Mouse (Mus musculus): Measurements from ENCODE around the gene Rab25. TPM values are rescaled to one million over a fixed set of nuclear protein-coding genes. Genes with fewer than 3 reads are reported as not detected.

Rab25 gene
- polyA plus RNA-seq, 1 experiment from 2014 or later = 22.1 TPM

DNA sequence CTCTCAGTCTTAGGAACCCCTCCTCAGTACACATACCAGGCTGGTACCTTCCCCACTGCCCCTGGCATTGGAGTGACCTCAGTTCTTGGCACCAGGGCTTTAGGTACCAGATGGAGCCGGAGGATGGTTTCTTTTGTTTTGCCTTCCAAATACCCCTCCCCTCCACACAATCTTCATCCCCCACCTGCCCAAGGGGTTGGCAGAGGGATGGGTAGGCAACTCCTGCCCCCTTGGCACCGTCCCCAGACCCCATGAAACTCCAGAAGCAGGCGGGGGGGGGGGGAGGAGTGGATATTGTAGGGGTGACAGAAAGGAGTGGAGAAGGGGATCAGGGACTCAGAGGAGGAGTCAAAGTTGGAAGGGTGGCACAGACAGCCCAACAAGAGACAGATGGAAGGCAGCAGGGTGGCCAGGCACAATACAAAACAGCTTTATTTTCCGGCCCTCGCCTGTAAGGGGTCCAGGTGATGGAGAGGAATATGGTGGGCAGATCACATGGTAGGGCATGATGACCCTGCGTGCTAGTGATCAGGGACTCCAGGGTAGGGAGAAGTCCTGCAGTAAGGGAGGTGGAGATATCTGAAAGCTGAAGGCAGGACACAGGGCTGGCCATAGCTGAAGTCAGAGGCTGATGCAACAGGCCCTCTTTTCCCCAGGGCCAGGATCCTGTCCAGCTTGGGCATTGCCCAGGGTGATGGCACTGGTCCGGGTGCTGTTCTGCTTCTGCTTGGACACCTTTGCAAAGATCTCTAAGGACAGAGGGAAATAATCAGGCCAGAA is 6.3 kb downstream of the Rab25 start:
- ATAC-seq (ENCODE audit: insufficient read depth) = no peak
- Histone ChIP-seq H3K9me3 (ENCODE audit: low read depth, low read length) (no peaks in the 10 kb centered on the region), H3K4me3 (ENCODE audit: low read depth, low read length) (no peak overlapping the region), H3K4me2 (no peak overlapping the region), H3K27me3 (ENCODE audit: insufficient read depth, low read length) (no peaks in the 10 kb centered on the region), H3K9ac (no peak overlapping the region), H3K36me3 (ENCODE audit: insufficient read depth) (peaks cover 48% of the 10 kb centered on the region), H3K4me1 (ENCODE audit: insufficient read depth) (peaks cover 5% of the 10 kb centered on the region), H3K27ac (ENCODE audit: low read depth) (no peak overlapping the region)
- no peak for DNase-seq
- no peak for TF ChIP-seq CTCF (IDR thresholded peaks at IDR 0.05; ENCODE audit: low read depth)
- 63% methylated on average over 7 of the region's 7 CpGs for WGBS

DNA sequence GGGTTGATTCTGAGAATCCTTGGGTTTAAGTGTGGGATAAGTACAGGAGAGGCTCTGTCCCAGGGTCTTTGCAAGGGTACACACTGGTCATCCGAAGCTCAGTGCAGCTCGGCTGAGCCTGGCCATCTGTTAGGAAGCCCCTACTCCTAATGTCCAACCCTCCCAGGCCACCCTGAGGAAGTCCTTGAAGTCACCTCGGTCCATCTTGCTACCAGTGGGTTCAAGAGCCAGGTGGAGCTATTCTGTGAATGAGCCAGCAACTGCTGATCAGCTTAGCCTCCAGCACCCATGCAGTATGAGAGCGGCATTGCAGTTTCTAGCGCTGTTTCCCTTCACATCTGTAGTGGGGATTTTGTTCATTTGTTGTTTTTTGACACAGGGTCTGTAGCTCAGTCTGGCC is 8.0 kb downstream of the Rab25 start:
- WGBS = 57% methylated on average over 5 of the region's 5 CpGs
- H3K9ac ChIP-seq = no peak overlapping the region
- H3K4me3 ChIP-seq (ENCODE audit: low read depth, low read length) = no peak overlapping the region
- H3K4me2 ChIP-seq = no peak overlapping the region
- no peaks in the 10 kb centered on the region for H3K27me3 ChIP-seq (ENCODE audit: insufficient read depth, low read length)
- H3K36me3 ChIP-seq (ENCODE audit: insufficient read depth) = peaks cover 65% of the 10 kb centered on the region
- peaks cover 22% of the 10 kb centered on the region for H3K4me1 ChIP-seq (ENCODE audit: insufficient read depth)
- no peak overlapping the region for H3K27ac ChIP-seq (ENCODE audit: low read depth)
- no peaks in the 10 kb centered on the region for H3K9me3 ChIP-seq (ENCODE audit: low read depth, low read length)
- no peak for DNase-seq
- ATAC-seq (ENCODE audit: insufficient read depth) = no peak
- no peak for TF ChIP-seq CTCF (IDR thresholded peaks at IDR 0.05; ENCODE audit: low read depth)

DNA sequence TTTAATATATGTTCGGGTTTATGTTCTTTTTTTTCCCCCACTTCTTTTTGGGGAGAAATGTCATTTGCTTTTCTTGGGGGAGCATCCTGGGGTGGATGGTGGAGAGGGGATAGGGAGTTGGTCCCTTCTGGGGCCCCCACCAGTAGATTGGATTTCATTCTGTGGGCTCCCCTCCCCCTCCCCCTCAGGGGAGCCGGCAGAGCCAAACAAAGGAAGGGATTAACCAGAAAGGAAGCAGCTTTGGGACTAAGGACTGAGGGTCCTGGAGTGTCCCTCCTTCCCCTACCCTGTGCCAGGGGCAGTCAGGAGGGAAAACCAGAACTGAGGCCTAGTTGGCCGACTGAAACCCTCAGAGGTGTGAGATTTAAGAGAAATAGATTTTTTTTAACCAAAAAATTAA is 8.7 kb downstream of the Rab25 start:
- no peak for ATAC-seq (ENCODE audit: insufficient read depth)
- Histone ChIP-seq H3K9ac (no peak overlapping the region), H3K36me3 (ENCODE audit: insufficient read depth) (peaks cover 65% of the 10 kb centered on the region), H3K9me3 (ENCODE audit: low read depth, low read length) (no peaks in the 10 kb centered on the region), H3K27me3 (ENCODE audit: insufficient read depth, low read length) (no peaks in the 10 kb centered on the region), H3K4me1 (ENCODE audit: insufficient read depth) (peaks cover 26% of the 10 kb centered on the region), H3K4me3 (ENCODE audit: low read depth, low read length) (no peak overlapping the region), H3K4me2 (no peak overlapping the region), H3K27ac (ENCODE audit: low read depth) (no peak overlapping the region)
- DNase-seq = no peak
- 19% methylated on average over 3 of the region's 3 CpGs for WGBS
- no peak for TF ChIP-seq CTCF (IDR thresholded peaks at IDR 0.05; ENCODE audit: low read depth)

DNA sequence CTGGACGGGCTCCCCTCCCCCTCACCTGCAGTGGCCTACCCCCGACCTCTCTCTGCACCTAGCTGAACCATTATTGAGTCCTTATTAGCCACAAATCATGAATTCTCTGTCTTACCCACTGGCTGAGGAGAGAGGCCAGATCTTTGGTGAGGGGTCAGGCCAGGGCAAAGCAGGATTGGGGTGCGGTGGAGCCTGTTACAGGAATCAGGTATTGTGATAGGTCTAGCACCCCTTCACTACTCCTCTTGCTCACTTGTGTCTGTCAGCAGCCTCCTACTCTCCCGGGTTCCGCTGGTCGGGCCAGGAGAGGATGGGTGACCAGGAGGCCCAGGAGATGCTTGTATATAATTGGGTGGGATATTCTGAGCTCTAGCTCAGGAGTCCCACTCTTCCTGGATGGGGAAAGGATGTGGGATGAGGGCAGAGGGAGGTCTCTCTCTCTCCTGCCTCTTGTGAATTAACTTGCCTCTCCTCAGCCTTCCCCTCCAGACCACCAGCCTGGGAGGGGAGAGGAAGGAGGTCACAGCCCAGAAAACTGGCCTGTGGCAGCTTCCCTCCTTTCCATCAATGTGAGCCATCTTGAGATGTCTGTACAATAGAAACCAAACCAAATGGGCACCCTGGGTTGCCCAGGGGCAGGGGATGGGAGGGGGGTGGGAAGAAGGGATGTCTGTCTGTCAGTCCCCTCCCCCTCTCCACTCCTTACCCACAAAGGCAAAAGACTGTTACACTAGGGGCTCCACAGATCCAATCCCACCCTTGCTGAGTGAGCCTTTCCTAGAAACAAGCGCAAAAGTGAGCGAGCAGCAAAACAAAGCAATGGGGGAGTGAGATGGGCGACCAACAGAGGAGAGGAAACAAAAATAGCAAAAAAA is 9.6 kb downstream of the Rab25 start:
- H3K27me3 ChIP-seq (ENCODE audit: insufficient read depth, low read length) = no peaks in the 10 kb centered on the region
- H3K36me3 ChIP-seq (ENCODE audit: insufficient read depth) = peaks cover 63% of the 10 kb centered on the region
- DNase-seq (no peak), ATAC-seq (ENCODE audit: insufficient read depth) (no peak)
- no peaks in the 10 kb centered on the region for H3K9me3 ChIP-seq (ENCODE audit: low read depth, low read length)
- H3K9ac ChIP-seq = no peak overlapping the region
- peaks cover 26% of the 10 kb centered on the region for H3K4me1 ChIP-seq (ENCODE audit: insufficient read depth)
- 56% methylated on average over 9 of the region's 9 CpGs for WGBS
- H3K27ac ChIP-seq (ENCODE audit: low read depth) = no peak overlapping the region
- no peak overlapping the region for H3K4me2 ChIP-seq
- TF ChIP-seq CTCF (IDR thresholded peaks at IDR 0.05; ENCODE audit: low read depth) = no peak
- H3K4me3 ChIP-seq (ENCODE audit: low read depth, low read length) = no peak overlapping the region

DNA sequence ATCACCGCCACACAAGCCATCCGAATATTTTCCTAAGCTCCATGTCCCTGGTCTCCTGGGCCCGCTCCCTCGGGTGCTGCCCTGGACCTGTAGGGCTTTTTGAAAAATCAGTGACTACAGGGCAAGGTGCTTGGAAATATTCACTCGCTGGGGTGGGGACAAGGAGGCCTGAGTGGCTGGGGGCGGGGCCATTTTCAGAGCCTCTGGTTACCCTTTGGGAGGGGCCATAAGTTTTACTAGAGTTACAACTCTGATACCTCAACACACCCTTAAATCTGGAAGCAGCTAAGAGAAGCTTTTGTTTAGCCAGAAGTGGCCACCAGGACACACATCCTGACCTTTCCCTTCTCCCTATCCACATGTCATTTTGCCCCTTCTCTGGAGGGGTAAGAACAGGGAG is 11.0 kb downstream of the Rab25 start:
- WGBS = 60% methylated on average over 6 of the region's 6 CpGs
- peak overlapping the region; percentile 90 for H3K4me3 ChIP-seq (ENCODE audit: low read depth, low read length)
- no peak for TF ChIP-seq CTCF (IDR thresholded peaks at IDR 0.05; ENCODE audit: low read depth)
- peaks cover 60% of the 10 kb centered on the region for H3K36me3 ChIP-seq (ENCODE audit: insufficient read depth)
- H3K27ac ChIP-seq (ENCODE audit: low read depth) = peak overlapping the region; percentile 69; the same call in 1 of the 2 replicates
- H3K4me2 ChIP-seq = peak overlapping the region; percentile 86
- peak overlapping the region; percentile 99; the same call in 1 of the 2 replicates for H3K9ac ChIP-seq
- peaks cover 26% of the 10 kb centered on the region for H3K4me1 ChIP-seq (ENCODE audit: insufficient read depth)
- H3K27me3 ChIP-seq (ENCODE audit: insufficient read depth, low read length) = no peaks in the 10 kb centered on the region
- DNase-seq (no peak), ATAC-seq (ENCODE audit: insufficient read depth) (no peak)
- H3K9me3 ChIP-seq (ENCODE audit: low read depth, low read length) = no peaks in the 10 kb centered on the region

DNA sequence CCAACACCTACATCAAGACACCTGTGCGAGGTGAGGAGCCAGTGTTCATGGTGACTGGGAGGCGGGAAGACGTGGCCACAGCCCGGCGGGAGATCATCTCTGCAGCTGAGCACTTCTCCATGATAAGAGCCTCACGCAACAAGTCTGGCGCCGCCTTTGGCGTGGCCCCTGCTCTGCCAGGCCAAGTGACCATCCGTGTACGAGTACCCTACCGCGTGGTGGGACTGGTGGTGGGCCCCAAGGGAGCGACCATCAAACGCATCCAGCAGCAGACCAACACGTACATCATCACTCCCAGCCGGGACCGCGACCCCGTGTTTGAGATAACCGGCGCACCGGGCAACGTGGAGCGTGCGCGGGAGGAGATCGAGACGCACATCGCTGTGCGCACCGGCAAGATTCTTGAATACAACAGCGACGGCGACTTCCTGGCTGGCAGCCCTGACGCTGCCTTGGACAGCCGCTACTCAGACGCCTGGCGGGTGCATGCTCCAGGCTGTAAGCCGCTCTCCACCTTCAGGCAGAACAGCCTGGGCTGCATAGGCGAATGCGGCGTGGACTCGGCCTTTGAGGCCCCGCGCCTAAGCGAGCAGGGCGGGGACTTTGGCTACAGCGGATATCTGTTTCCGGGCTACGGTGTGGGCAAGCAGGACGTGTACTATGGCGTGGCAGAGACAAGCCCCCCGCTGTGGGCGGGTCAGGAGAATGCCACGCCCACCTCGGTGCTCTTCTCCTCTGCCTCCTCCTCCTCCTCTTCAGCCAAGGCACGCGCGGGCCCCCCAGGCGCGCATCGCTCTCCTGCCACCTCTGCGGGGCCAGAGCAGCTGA is 11.8 kb downstream of the Rab25 start:
- Histone ChIP-seq H3K4me3 (ENCODE audit: low read depth, low read length) (peak overlapping the region; percentile 90), H3K9ac (peak overlapping the region; percentile 99), H3K36me3 (ENCODE audit: insufficient read depth) (peaks cover 57% of the 10 kb centered on the region), H3K4me2 (peak overlapping the region; percentile 86), H3K4me1 (ENCODE audit: insufficient read depth) (peaks cover 26% of the 10 kb centered on the region), H3K9me3 (ENCODE audit: low read depth, low read length) (no peaks in the 10 kb centered on the region), H3K27ac (ENCODE audit: low read depth) (peak overlapping the region; percentile 69), H3K27me3 (ENCODE audit: insufficient read depth, low read length) (no peaks in the 10 kb centered on the region)
- WGBS = 3% methylated on average over 63 of the region's 64 CpGs
- peak; percentile 47 for ATAC-seq (ENCODE audit: insufficient read depth)
- no peak; the same call in 1 of the 2 replicates for TF ChIP-seq CTCF (IDR thresholded peaks at IDR 0.05; ENCODE audit: low read depth)
- DNase-seq = peak; percentile 91

All from lung, embryonic 14.5 days (tissue).